Mouse (Mus musculus): ENCODE data around the gene Ttf1.
A peak's percentile ranks its signal among the peaks of the same experiment; 100 is the strongest.

Ttf1 gene

DNA sequence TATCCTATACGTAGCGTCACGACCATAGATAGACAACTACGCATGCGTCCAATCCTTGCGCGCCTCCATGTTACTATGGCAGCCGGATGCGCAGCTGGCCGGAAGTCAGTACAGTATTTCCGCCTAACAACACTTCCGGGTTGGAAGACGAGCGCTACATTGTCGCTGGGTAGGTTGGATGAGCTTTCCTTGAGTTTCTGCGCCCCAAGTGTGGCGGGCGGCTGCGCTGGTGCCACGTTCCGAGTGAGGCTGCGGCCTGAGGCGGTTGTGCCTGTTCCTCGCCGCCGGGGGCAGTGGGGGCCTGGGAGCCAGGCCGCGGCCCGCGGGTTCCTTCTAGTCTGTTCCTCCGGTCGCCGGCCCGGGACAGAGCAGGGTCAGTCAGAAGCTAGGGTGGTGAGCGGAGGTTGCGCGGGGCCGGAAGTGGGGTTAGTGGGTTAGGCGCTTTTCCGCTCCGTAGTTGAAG, at the start of gene Ttf1:
Gene Ttf1, plus strand, starts transcription at position 128 of the 463 bp plus-strand sequence.
- DNase-seq = peak; percentile 99

DNA sequence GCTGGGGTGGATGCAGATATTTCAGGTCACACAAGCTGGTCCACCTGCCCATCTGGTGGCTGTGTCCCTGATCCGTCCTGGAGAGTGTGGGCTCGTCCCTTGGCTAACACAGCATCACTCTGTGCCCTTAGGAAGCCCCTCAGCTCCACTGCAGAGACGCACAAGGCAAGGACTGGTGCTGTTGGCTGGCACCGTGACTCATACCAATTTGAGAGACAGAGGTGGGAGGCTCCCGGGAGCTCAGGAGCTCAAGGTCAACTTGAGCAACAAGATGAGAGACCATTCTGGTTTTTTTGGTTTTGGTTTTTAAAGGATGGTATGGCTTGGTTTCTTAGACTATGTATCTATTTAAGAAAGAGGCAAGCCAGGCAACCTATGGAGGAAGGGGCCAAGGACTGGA, 47.5 kb upstream of the Ttf1 start:
- DNase-seq = no peak

- no peak for DNase-seq
These were observed 43.2 kb upstream of the Ttf1 start for GRCm38 (mm10) chr2:29016599-29017587.

DNA sequence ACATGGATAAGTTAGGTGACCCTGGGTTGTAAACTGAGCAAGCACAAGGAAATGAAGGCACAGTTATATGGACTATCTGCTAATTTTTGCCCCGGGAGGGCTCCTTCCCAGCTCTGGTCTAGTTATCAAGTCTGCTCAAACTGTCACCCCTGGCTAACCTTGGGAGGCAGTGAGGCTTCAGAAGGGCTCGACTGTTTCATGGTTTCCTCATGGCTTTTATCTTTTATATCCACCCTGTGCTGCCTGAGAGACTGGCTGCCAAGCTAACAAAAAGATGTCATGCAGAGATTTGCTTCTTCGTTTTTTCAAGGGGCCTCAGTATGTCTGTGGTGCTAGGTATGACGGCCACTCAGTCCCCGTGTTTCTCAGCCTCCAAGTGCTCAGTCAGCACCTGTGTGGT, 41.4 kb upstream of the Ttf1 start:
- DNase-seq = no peak

- no peak for DNase-seq
These were observed 39.0 kb upstream of the Ttf1 start for GRCm38 (mm10) chr2:29021025-29021424.

DNA sequence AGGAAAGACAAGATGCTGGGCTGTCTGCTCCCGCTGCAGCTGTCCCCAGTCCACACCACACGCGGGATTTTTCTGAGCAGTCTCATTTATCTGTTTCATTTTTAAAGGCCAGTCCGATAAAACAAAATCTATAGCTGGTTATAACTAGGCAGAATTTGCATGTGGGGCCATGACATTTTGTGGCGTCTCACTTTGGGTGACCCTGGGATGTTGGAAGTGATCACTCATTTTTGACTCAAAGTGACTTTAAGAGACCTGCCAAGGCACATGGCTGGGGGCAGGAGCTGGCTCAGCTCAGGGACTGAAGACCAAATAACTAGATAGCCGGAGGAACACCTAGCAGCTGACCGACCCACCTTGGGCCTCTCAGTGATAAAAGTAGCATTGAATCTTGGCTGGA, 37.1 kb upstream of the Ttf1 start:
- DNase-seq = no peak

- DNase-seq = no peak
These were observed 34.8 kb upstream of the Ttf1 start for GRCm38 (mm10) chr2:29025284-29025683.

DNA sequence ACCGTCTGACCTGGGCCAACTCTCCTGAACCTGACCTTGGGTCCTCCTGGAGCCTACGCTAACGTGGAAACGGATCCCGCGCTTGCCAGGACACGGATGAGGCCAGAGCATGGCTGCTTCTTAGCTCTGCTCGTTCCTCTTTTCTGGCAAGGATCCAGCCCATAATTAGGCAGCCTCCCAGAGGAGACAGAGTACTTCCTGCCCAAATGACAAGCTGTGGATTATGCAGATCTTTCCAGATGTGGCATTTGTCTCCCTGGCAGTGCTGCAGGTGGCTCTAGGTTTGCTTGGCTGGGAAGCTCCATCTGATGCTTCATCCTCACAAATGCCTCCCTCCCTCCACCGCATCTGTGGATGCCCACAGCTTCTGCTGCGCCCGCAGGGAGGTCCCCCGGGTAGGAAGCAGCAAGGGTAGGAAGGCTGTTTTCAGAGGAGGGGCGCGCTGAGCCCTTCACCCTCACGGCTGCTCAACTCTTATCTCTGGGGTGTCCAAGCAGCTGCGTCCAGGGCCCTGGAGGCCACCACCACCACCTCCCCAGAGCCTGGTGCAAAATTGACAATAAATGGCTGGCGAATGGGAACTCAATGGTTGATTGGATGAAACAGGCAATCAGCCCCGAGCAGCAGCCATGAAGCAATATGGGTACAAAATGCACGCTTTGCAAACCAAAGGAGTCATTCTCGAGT, 29.9 kb upstream of the Ttf1 start:
- DNase-seq = peak; percentile 92

GRCm38 (mm10) chr2:29031951-29032350, 28.1 kb upstream of the Ttf1 start:
- no peak for DNase-seq

GRCm38 (mm10) chr2:29034542-29035475, 25.3 kb upstream of the Ttf1 start:
- DNase-seq = no peak

DNA sequence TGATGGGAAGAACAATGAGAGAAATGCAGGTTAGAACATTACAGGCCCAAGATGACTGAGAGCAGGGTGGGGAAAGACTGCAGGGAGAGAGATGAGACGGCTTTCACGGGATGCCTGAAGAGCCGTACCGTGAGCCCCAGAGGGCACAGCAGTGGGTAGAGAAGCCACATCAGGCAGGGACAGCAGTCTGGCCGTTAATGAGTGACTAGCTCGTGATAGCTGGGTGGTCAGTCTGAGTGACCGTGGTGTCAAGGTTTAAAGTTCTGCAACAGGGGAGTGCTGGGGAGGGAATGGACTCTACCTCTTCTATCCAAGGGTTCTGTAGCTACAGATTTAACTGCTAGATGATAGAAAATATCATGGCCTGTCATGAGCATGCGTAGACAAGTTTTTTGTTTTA, 24.4 kb upstream of the Ttf1 start:
- no peak for DNase-seq

DNA sequence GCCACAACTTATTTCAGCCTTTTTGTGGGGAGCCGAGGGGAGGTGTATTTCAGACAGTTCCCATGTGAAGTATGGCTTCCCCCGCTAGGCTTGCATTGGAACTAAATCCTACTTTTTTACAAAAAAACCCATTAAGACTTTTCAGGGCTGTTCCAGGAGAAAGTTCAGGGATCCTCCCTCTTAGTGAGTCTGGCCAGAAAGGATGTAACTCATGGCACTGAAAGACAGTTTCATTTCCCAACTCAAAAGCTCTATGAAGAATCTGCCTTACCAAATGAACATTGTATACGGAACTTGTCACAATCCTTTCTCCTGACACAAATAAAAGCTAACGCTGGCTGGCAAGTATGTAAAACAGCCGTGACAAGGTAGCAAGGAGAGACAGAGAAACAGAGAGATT, 20.3 kb upstream of the Ttf1 start:
- DNase-seq = no peak

DNA sequence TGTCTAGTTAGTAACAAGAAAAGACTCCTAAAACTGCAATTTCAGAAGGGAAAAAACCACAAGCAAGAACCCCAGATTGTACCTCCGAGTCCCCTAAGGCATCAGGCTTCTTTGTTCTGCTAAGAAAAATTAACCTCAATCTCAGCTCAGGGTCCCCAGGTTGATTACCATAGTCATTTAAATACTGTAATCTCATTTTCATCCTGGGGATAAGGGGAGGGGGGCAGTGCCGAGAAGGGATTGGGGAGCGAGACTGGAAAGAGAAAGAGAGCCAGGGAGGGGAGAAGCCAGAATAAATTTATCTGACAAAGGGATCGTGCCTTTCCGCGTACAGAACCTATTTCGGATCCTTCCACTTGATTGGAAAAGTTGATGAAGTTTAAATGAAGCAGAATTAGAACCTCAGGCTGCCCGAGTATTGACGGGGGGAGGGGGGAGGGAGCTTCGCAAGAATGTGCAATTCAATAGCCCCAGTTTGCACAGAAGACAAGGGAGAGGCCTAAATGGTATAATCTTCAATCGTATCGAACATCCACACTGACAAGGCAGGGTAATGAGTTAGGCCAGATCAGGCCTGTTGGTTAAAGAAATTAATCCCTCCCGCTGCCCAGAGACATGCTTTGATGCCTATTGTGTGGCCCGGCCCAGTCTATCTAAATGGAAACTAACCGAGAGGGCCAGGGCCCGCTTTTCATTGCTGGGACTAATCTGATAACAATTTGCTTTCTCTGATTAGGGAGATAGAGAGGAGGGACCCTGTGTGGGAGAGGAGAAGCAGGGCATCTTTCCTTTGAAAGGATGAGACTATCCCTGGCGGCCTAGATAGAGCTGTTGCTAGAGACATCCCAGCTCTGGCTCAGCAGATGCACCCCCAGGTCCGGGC, 19.2 kb upstream of the Ttf1 start:
- DNase-seq = no peak

GRCm38 (mm10) chr2:29041477-29041768, 18.6 kb upstream of the Ttf1 start:
- DNase-seq = no peak

DNA sequence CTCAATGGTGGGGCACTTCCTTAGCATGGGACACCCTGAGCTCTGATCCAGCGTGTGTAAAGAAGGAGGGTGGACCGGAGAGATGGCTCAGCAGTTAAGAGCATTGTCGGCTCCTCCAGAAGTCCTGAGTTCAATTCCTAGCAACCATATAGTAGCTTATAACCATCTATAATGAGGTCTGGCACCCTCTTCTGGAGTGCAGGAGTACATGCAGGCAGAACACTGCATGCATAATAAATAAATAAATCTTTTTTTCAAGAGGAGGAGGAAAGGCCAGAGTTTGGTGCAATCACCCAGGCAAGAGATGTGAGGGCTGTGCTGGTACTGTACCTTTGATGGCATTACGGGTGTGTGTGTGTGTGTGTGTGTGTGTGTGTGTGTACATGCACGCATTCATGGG, 17.9 kb upstream of the Ttf1 start:
- no peak for DNase-seq

DNA sequence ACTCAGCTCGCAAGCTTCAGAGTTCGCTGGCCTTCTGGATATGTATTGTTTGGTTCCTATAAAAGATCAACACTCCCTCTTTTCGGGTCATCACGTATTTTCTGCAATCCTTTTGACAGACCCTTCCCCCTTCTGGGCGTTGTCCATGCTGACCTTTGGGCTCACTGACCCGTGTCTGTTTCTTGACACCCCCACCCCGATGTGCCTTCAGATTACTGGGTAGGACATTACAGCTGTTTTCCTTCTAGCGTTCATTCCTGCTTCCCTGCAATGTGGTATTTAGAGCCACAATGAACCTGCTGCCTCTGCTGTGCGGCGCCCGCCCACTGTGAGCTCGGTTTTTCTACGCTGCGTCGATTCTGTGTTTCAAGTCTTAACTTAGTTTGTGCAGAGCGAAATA, 13.9 kb upstream of the Ttf1 start:
- DNase-seq = no peak

GRCm38 (mm10) chr2:29051932-29052331, 8.1 kb upstream of the Ttf1 start:
- no peak for DNase-seq

DNA sequence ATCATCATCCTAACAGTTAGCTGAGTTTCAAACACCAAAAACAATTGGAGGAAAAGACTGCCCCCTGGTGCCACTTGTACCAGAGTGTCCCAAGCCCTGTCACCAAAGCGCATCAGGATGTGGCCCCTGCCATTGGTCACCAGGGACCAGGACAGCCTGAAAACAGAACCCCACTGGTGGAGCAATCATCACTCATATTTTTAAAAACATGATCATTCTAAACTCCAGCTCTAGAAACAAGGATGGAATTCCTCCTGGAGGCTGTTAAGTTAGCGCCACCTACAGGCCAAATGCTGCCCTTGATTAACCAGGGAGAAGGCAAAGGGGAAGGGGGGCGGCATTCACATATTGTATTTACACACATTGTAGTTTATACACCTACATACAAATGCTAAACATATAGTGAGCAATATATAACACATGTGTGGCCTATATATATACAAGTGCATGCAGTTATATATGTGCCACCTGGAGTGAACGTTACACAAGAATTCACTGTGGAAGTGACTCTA, 7.1 kb upstream of the Ttf1 start:
- DNase-seq = peak; percentile 93

GRCm38 (mm10) chr2:29053802-29054544, 6.1 kb upstream of the Ttf1 start:
- peak; percentile 93 for DNase-seq

DNA sequence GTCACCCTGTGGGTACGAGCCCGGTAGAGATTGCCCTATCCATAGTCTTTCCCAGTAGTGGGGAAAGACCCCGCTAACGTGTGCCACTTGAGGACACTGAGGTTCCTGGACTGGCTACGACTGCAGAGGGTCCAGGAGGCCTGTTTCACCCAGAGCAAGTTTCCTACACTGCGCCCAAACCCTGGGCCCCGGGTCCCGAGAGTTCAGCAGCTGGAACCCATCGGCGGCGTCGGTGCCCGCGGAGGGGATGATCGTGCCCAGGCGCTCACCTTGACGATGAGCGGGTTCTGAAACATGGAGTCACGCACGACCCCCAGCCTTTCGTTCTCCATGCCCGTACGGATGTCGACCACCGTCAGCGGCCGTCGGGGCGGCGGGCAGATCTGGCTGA, 5.5 kb upstream of the Ttf1 start:
- no peak for DNase-seq

GRCm38 (mm10) chr2:29054991-29055390, 5.1 kb upstream of the Ttf1 start, which contains the start of gene Cfap77:
TSS of gene Cfap77 (minus strand) at chr2:29055066.
- peak; percentile 96 for DNase-seq

Measured in heart, adult 11 months (tissue).